Mouse (Mus musculus): ENCODE data around the gene Polr2c. TPM values are rescaled to one million over a fixed set of nuclear protein-coding genes. Genes with fewer than 3 reads are reported as not detected.

Polr2c gene
- polyA plus RNA-seq, 1 experiment from 2014 or later: 160 TPM

GRCm38 (mm10) chr8:94871108-94871894 is 14.1 kb downstream of the Polr2c start:
- peak overlapping the region; percentile 80 for H3K4me2 ChIP-seq (ENCODE audit: low read length)
- 0 out of 2 replicates have a peak, but pooled peaks cover 4% of the 10 kb centered on the region for H3K27me3 ChIP-seq (replicated peaks; ENCODE audit: control insufficient read depth, insufficient read depth, low read length)
- peaks cover 39% of the 10 kb centered on the region for H3K4me1 ChIP-seq (replicated peaks; ENCODE audit: control insufficient read depth, insufficient read depth, low read length)
- DNase-seq (ENCODE audit: low spot score) (peak; percentile 81), ATAC-seq (replicated peaks; ENCODE audit: low FRiP score, low TSS enrichment, low read depth) (peak; percentile 77)
- H3K36me3 ChIP-seq (ENCODE audit: control insufficient read depth, insufficient read depth, low read length): peaks cover 9% of the 10 kb centered on the region
- H3K9ac ChIP-seq (ENCODE audit: low read length): peak overlapping the region; percentile 41
- WGBS: 3% methylated on average over 7 of the region's 7 CpGs
- peak overlapping the region; percentile 47 for H3K4me3 ChIP-seq (ENCODE audit: low read depth, low read length)
- H3K9me3 ChIP-seq (ENCODE audit: control insufficient read depth, low read length): no peaks in the 10 kb centered on the region
- H3K27ac ChIP-seq (ENCODE audit: low read depth): peak overlapping the region; percentile 80

- peak overlapping the region; percentile 80 for H3K27ac ChIP-seq (ENCODE audit: low read depth)
- peak overlapping the region; percentile 80 for H3K4me2 ChIP-seq (ENCODE audit: low read length)
- H3K27me3 ChIP-seq (replicated peaks; ENCODE audit: control insufficient read depth, insufficient read depth, low read length): 0 out of 2 replicates have a peak, but pooled peaks cover 4% of the 10 kb centered on the region
- 51% methylated on average over 3 of the region's 3 CpGs for WGBS
- H3K9me3 ChIP-seq (ENCODE audit: control insufficient read depth, low read length): no peaks in the 10 kb centered on the region
- H3K4me1 ChIP-seq (replicated peaks; ENCODE audit: control insufficient read depth, insufficient read depth, low read length): peaks cover 45% of the 10 kb centered on the region
- DNase-seq (ENCODE audit: low spot score): no peak
- 0 out of 2 replicates have a peak overlapping the region, but pooled peaks have one; percentile 47 for H3K4me3 ChIP-seq (ENCODE audit: low read depth, low read length)
- peaks cover under 1% of the 10 kb centered on the region; the same call in 1 of the 2 replicates for H3K36me3 ChIP-seq (ENCODE audit: control insufficient read depth, insufficient read depth, low read length)
- 0 out of 2 replicates have a peak overlapping the region, but pooled peaks have one; percentile 10 for H3K9ac ChIP-seq (ENCODE audit: low read length)
- ATAC-seq (replicated peaks; ENCODE audit: low FRiP score, low TSS enrichment, low read depth): no peak
Measured at GRCm38 (mm10) chr8:94872156-94872555, 14.9 kb downstream of the Polr2c start.

- no peak overlapping the region for H3K4me3 ChIP-seq (ENCODE audit: low read depth, low read length)
- WGBS: 72% methylated on average over 2 of the region's 2 CpGs
Measured at GRCm38 (mm10) chr8:94872576-94872975, 15.3 kb downstream of the Polr2c start.

GRCm38 (mm10) chr8:94874358-94874757 is 17.1 kb downstream of the Polr2c start:
- Histone ChIP-seq H3K36me3 (ENCODE audit: control insufficient read depth, insufficient read depth, low read length) (no peaks in the 10 kb centered on the region), H3K4me3 (ENCODE audit: low read depth, low read length) (peak overlapping the region; percentile 61), H3K27me3 (replicated peaks; ENCODE audit: control insufficient read depth, insufficient read depth, low read length) (0 out of 2 replicates have a peak, but pooled peaks cover 4% of the 10 kb centered on the region), H3K27ac (ENCODE audit: low read depth) (no peak overlapping the region), H3K4me2 (ENCODE audit: low read length) (peak overlapping the region; percentile 91), H3K9me3 (ENCODE audit: control insufficient read depth, low read length) (no peaks in the 10 kb centered on the region), H3K4me1 (replicated peaks; ENCODE audit: control insufficient read depth, insufficient read depth, low read length) (peaks cover 43% of the 10 kb centered on the region), H3K9ac (ENCODE audit: low read length) (peak overlapping the region; percentile 56; the same call in 1 of the 2 replicates)
- DNase-seq (ENCODE audit: low spot score) (peak; percentile 86), ATAC-seq (replicated peaks; ENCODE audit: low FRiP score, low TSS enrichment, low read depth) (no peak)
- WGBS: 11% methylated on average over 6 of the region's 6 CpGs

More at GRCm38 (mm10) chr8:94872576-94872975, 15.3 kb downstream of the Polr2c start:
- no peak overlapping the region for H3K9ac ChIP-seq (ENCODE audit: low read length)
- H3K9me3 ChIP-seq (ENCODE audit: control insufficient read depth, low read length): no peaks in the 10 kb centered on the region
- DNase-seq (ENCODE audit: low spot score) (no peak), ATAC-seq (replicated peaks; ENCODE audit: low FRiP score, low TSS enrichment, low read depth) (no peak)
- no peaks in the 10 kb centered on the region for H3K36me3 ChIP-seq (ENCODE audit: control insufficient read depth, insufficient read depth, low read length)
- 0 out of 2 replicates have a peak, but pooled peaks cover 4% of the 10 kb centered on the region for H3K27me3 ChIP-seq (replicated peaks; ENCODE audit: control insufficient read depth, insufficient read depth, low read length)
- H3K4me2 ChIP-seq (ENCODE audit: low read length): peak overlapping the region; percentile 80
- H3K27ac ChIP-seq (ENCODE audit: low read depth): peak overlapping the region; percentile 80; the same call in 1 of the 2 replicates
- peaks cover 45% of the 10 kb centered on the region for H3K4me1 ChIP-seq (replicated peaks; ENCODE audit: control insufficient read depth, insufficient read depth, low read length)

GRCm38 (mm10) chr8:94875096-94875870 is 18.0 kb downstream of the Polr2c start:
- H3K4me1 ChIP-seq (replicated peaks; ENCODE audit: control insufficient read depth, insufficient read depth, low read length): peaks cover 39% of the 10 kb centered on the region
- no peaks in the 10 kb centered on the region for H3K36me3 ChIP-seq (ENCODE audit: control insufficient read depth, insufficient read depth, low read length)
- 0 out of 2 replicates have a peak, but pooled peaks cover 4% of the 10 kb centered on the region for H3K27me3 ChIP-seq (replicated peaks; ENCODE audit: control insufficient read depth, insufficient read depth, low read length)
- no peaks in the 10 kb centered on the region for H3K9me3 ChIP-seq (ENCODE audit: control insufficient read depth, low read length)
- peak overlapping the region; percentile 61 for H3K4me3 ChIP-seq (ENCODE audit: low read depth, low read length)
- ATAC-seq (replicated peaks; ENCODE audit: low FRiP score, low TSS enrichment, low read depth) (no peak), DNase-seq (ENCODE audit: low spot score) (peak; percentile 73)
- peak overlapping the region; percentile 56 for H3K9ac ChIP-seq (ENCODE audit: low read length)
- H3K27ac ChIP-seq (ENCODE audit: low read depth): no peak overlapping the region
- H3K4me2 ChIP-seq (ENCODE audit: low read length): peak overlapping the region; percentile 91
- WGBS: 15% methylated on average over 17 of the region's 17 CpGs

GRCm38 (mm10) chr8:94875871-94876150 is 18.6 kb downstream of the Polr2c start:
- Histone ChIP-seq H3K4me1 (replicated peaks; ENCODE audit: control insufficient read depth, insufficient read depth, low read length) (peaks cover 34% of the 10 kb centered on the region), H3K4me2 (ENCODE audit: low read length) (peak overlapping the region; percentile 91), H3K27ac (ENCODE audit: low read depth) (peak overlapping the region; percentile 38; the same call in 1 of the 2 replicates), H3K4me3 (ENCODE audit: low read depth, low read length) (peak overlapping the region; percentile 61), H3K36me3 (ENCODE audit: control insufficient read depth, insufficient read depth, low read length) (no peaks in the 10 kb centered on the region), H3K9me3 (ENCODE audit: control insufficient read depth, low read length) (no peaks in the 10 kb centered on the region), H3K9ac (ENCODE audit: low read length) (peak overlapping the region; percentile 56), H3K27me3 (replicated peaks; ENCODE audit: control insufficient read depth, insufficient read depth, low read length) (0 out of 2 replicates have a peak, but pooled peaks cover 4% of the 10 kb centered on the region)
- ATAC-seq (replicated peaks; ENCODE audit: low FRiP score, low TSS enrichment, low read depth): no peak
- no peak for DNase-seq (ENCODE audit: low spot score)
- 0% methylated on average over 10 of the region's 20 CpGs for WGBS

- Histone ChIP-seq H3K4me2 (ENCODE audit: low read length) (peak within 1 kb of the TSS; percentile 91), H3K9ac (ENCODE audit: low read length) (peak within 1 kb of the TSS; percentile 56), H3K27ac (ENCODE audit: low read depth) (peak within 1 kb of the TSS; percentile 38; the same call in 1 of the 2 replicates), H3K4me3 (ENCODE audit: low read depth, low read length) (peak within 1 kb of the TSS; percentile 61), H3K4me1 (replicated peaks; ENCODE audit: control insufficient read depth, insufficient read depth, low read length) (peaks cover 33% of the 10 kb centered on the region), H3K36me3 (ENCODE audit: control insufficient read depth, insufficient read depth, low read length) (no peaks in the 10 kb centered on the region), H3K27me3 (replicated peaks; ENCODE audit: control insufficient read depth, insufficient read depth, low read length) (0 out of 2 replicates have a peak, but pooled peaks cover 4% of the 10 kb centered on the region), H3K9me3 (ENCODE audit: control insufficient read depth, low read length) (no peaks in the 10 kb centered on the region)
- WGBS: under 1% methylated on average over 37 of the region's 37 CpGs
- DNase-seq (ENCODE audit: low spot score) (peak; percentile 98), ATAC-seq (replicated peaks; ENCODE audit: low FRiP score, low TSS enrichment, low read depth) (peak; percentile 63)
Measured at GRCm38 (mm10) chr8:94876197-94876730, 19.0 kb downstream of the Polr2c start, which contains the start of gene Dok4. Gene Dok4, minus strand, starts transcription at chr8:94876330.

- no peak overlapping the region for H3K9ac ChIP-seq (ENCODE audit: low read length)
- H3K4me2 ChIP-seq (ENCODE audit: low read length): peak overlapping the region; percentile 91; the same call in 1 of the 2 replicates
- no peak for ATAC-seq (replicated peaks; ENCODE audit: low FRiP score, low TSS enrichment, low read depth)
Measured at GRCm38 (mm10) chr8:94876820-94877219, 19.6 kb downstream of the Polr2c start.

More at GRCm38 (mm10) chr8:94876820-94877219, 19.6 kb downstream of the Polr2c start:
- H3K9me3 ChIP-seq (ENCODE audit: control insufficient read depth, low read length): no peaks in the 10 kb centered on the region
- H3K27ac ChIP-seq (ENCODE audit: low read depth): no peak overlapping the region
- 0 out of 2 replicates have a peak, but pooled peaks cover 4% of the 10 kb centered on the region for H3K27me3 ChIP-seq (replicated peaks; ENCODE audit: control insufficient read depth, insufficient read depth, low read length)
- peaks cover 28% of the 10 kb centered on the region for H3K4me1 ChIP-seq (replicated peaks; ENCODE audit: control insufficient read depth, insufficient read depth, low read length)
- 33% methylated on average over 3 of the region's 3 CpGs for WGBS
- no peak for DNase-seq (ENCODE audit: low spot score)
- no peak overlapping the region for H3K4me3 ChIP-seq (ENCODE audit: low read depth, low read length)
- no peaks in the 10 kb centered on the region for H3K36me3 ChIP-seq (ENCODE audit: control insufficient read depth, insufficient read depth, low read length)
